Mouse (Mus musculus) mesoderm, embryonic 11.5 days (tissue): ENCODE measurements around the gene Hba-a1.
"Not testable (repeated sequence)": the region's sequence is repeated elsewhere in the genome, so short reads cannot be mapped to it uniquely, and the experiment has no call there.

Experiments used
- DNase-seq: peaks from one replicate; pipeline ENCODE4 v3.0.0-alpha.2; 2012; ENCODE audit warnings: low read depth, low spot score

The Hba-a1 gene

GRCm38 (mm10) chr11:32293479-32293878 is 10.2 kb downstream of the Hba-a1 start:
- DNase-seq: not testable (repeated sequence)

GRCm38 (mm10) chr11:32296203-32296602 is 12.9 kb downstream of the Hba-a1 start, which contains the start of gene Hba-a2:
Gene Hba-a2, plus strand, starts transcription at chr11:32296489.
- not testable (repeated sequence) for DNase-seq

- DNase-seq: not testable (repeated sequence)
Observed at GRCm38 (mm10) chr11:32297417-32297816, 14.1 kb downstream of the Hba-a1 start.

- DNase-seq: no peak
Observed at GRCm38 (mm10) chr11:32297866-32298531, 14.7 kb downstream of the Hba-a1 start.

- DNase-seq: no peak
Observed at GRCm38 (mm10) chr11:32298532-32298918, 15.2 kb downstream of the Hba-a1 start.

GRCm38 (mm10) chr11:32299865-32300264 is 16.6 kb downstream of the Hba-a1 start, which contains the start of gene Hbq1a:
Gene Hbq1a, plus strand, starts transcription at chr11:32300069.
- not testable (repeated sequence) for DNase-seq

GRCm38 (mm10) chr11:32300279-32301267 is 17.3 kb downstream of the Hba-a1 start:
- DNase-seq: no peak

GRCm38 (mm10) chr11:32301506-32301905 is 18.2 kb downstream of the Hba-a1 start:
- DNase-seq: no peak

GRCm38 (mm10) chr11:32302824-32303419 is 19.6 kb downstream of the Hba-a1 start:
- no peak for DNase-seq

GRCm38 (mm10) chr11:32303455-32303854 is 20.1 kb downstream of the Hba-a1 start:
- DNase-seq: no peak

- DNase-seq: no peak
Observed at GRCm38 (mm10) chr11:32307006-32307405, 23.7 kb downstream of the Hba-a1 start.

- no peak for DNase-seq
Observed at GRCm38 (mm10) chr11:32309446-32309845, 26.1 kb downstream of the Hba-a1 start.

GRCm38 (mm10) chr11:32309928-32310327 is 26.6 kb downstream of the Hba-a1 start:
- DNase-seq: no peak

GRCm38 (mm10) chr11:32316009-32316408 is 32.7 kb downstream of the Hba-a1 start:
- DNase-seq: no peak

GRCm38 (mm10) chr11:32320507-32321195 is 37.3 kb downstream of the Hba-a1 start:
- DNase-seq: no peak

GRCm38 (mm10) chr11:32321196-32321565 is 37.9 kb downstream of the Hba-a1 start:
- peak; percentile 70 for DNase-seq

- peak; percentile 90 for DNase-seq
Observed at GRCm38 (mm10) chr11:32324609-32325008, 41.3 kb downstream of the Hba-a1 start.

- no peak for DNase-seq
Observed at GRCm38 (mm10) chr11:32331075-32331474, 47.8 kb downstream of the Hba-a1 start.

- no peak for DNase-seq
Observed at GRCm38 (mm10) chr11:32331861-32332260, 48.5 kb downstream of the Hba-a1 start.

- no peak for DNase-seq
Observed at GRCm38 (mm10) chr11:32333235-32333634, 49.9 kb downstream of the Hba-a1 start.
